Comparison of ENCODE assay signal across 8 mouse cellular contexts in genomic region chr13:49146040-49146697, GRCm38 (mm10). TPM values are rescaled to one million over a fixed set of nuclear protein-coding genes. Genes with fewer than 3 reads are reported as not detected.
DNase-seq lines count a peak whose midpoint lies in the region; ATAC-seq and TF ChIP-seq lines count a peak whose summit lies in the region.

No protein-coding gene starts in this region.

- no peak for ATAC-seq in hindbrain, embryonic 11.5 days (ENCODE audit: low FRiP score)
- no peak for ATAC-seq in midbrain, embryonic 11.5 days (ENCODE audit: low FRiP score)
- no peak for ATAC-seq in monocyte, adult 5-6 weeks (replicated peaks; ENCODE audit: insufficient number of reproducible peaks, low FRiP score, low TSS enrichment, poor library complexity, severe bottlenecking)

- DNase-seq in heart, adult 2 months: peak in 1 of 2 experiments; percentile 8
- no peak for DNase-seq in heart, adult 18-20 months
- peak; percentile 35 for DNase-seq in R1 (ENCODE audit: low read depth, low spot score)
- DNase-seq in hindbrain, embryonic 11.5 days (ENCODE audit: low spot score): peak; percentile 29
- DNase-seq in midbrain, embryonic 11.5 days (ENCODE audit: low spot score, missing footprints): peak; percentile 93
- no peak for DNase-seq in thymus, postnatal 14 days
- no peak for DNase-seq in lung, adult 18-20 months

- no peaks in the 10 kb centered on the region for H3K36me3 ChIP-seq in heart, adult 2 months (ENCODE audit: control insufficient read depth, insufficient read depth, low read length)
- H3K36me3 ChIP-seq in hindbrain, embryonic 11.5 days (ENCODE audit: control insufficient read depth, insufficient read depth, low read length): no peaks in the 10 kb centered on the region
- no peaks in the 10 kb centered on the region for H3K36me3 ChIP-seq in midbrain, embryonic 11.5 days (ENCODE audit: control insufficient read depth, insufficient read depth, low read length)

- intact Hi-C loops in heart, adult 2 months (cut with DNase I): loop anchor here (2.0 kb wide), 1 partner anchor 15 kb away; no protein-coding TSS in a partner anchor

- peak overlapping the region; percentile 67 for H3K4me3 ChIP-seq in heart, adult 2 months
- peak overlapping the region; percentile 89 for H3K4me3 ChIP-seq in hindbrain, embryonic 11.5 days (ENCODE audit: low read depth, low read length)
- H3K4me3 ChIP-seq in midbrain, embryonic 11.5 days (ENCODE audit: low read depth, low read length): peak overlapping the region; percentile 89

- TF ChIP-seq EP300 in heart, adult 2 months (IDR thresholded peaks at IDR 0.05; ENCODE audit: insufficient read depth, low read depth, low read length): no peak

- H3K4me2 ChIP-seq in hindbrain, embryonic 11.5 days (replicated peaks; ENCODE audit: low read depth, low read length): peak overlapping the region; percentile 90
- H3K4me2 ChIP-seq in midbrain, embryonic 11.5 days: peak overlapping the region; percentile 83

- H3K9ac ChIP-seq in heart, adult 2 months (ENCODE audit: low read depth, low read length): peak overlapping the region; percentile 88
- H3K9ac ChIP-seq in hindbrain, embryonic 11.5 days (ENCODE audit: low read depth, low read length): peak overlapping the region; percentile 92
- H3K9ac ChIP-seq in midbrain, embryonic 11.5 days (ENCODE audit: low read length): peak overlapping the region; percentile 93

- no peak for TF ChIP-seq CTCF in heart, adult 2 months (IDR thresholded peaks at IDR 0.05)

- H3K4me1 ChIP-seq in heart, adult 2 months (ENCODE audit: control insufficient read depth, insufficient read depth, low read length): no peaks in the 10 kb centered on the region; the same call in 1 of the 2 replicates
- peaks cover 3% of the 10 kb centered on the region; the same call in 1 of the 2 replicates for H3K4me1 ChIP-seq in hindbrain, embryonic 11.5 days (replicated peaks; ENCODE audit: control insufficient read depth, insufficient read depth, low read length)
- H3K4me1 ChIP-seq in midbrain, embryonic 11.5 days (ENCODE audit: control insufficient read depth, insufficient read depth, low read length): peaks cover 24% of the 10 kb centered on the region

- WGBS in heart, adult 2 months: 22% methylated on average over 17 of the region's 17 CpGs
- WGBS in hindbrain, embryonic 11.5 days: 22% methylated on average over 17 of the region's 17 CpGs
- WGBS in midbrain, embryonic 11.5 days: 25% methylated on average over 17 of the region's 17 CpGs

- no peaks in the 10 kb centered on the region for H3K79me2 ChIP-seq in heart, adult 2 months (replicated peaks; ENCODE audit: control insufficient read depth, insufficient read depth, low read length)

- H3K27ac ChIP-seq in heart, adult 2 months: peak overlapping the region; percentile 78
- H3K27ac ChIP-seq in hindbrain, embryonic 11.5 days (ENCODE audit: low read depth, low read length): no peak overlapping the region
- H3K27ac ChIP-seq in midbrain, embryonic 11.5 days (ENCODE audit: low read depth, low read length): no peak overlapping the region

- peaks cover 7% of the 10 kb centered on the region for H3K27me3 ChIP-seq in heart, adult 2 months (ENCODE audit: control insufficient read depth, insufficient read depth, low read length)
- H3K27me3 ChIP-seq in hindbrain, embryonic 11.5 days (ENCODE audit: control insufficient read depth, insufficient read depth, low read length): peaks cover 13% of the 10 kb centered on the region
- peaks cover 15% of the 10 kb centered on the region for H3K27me3 ChIP-seq in midbrain, embryonic 11.5 days (ENCODE audit: control insufficient read depth, insufficient read depth, low read length)

- 0 out of 2 replicates have a peak, but pooled peaks have one; percentile 8 for TF ChIP-seq POLR2A in heart, adult 2 months (IDR thresholded peaks at IDR 0.05; ENCODE audit: insufficient read depth, low read depth, low read length)

- H3K9me3 ChIP-seq in hindbrain, embryonic 11.5 days (ENCODE audit: control insufficient read depth, low read length): no peaks in the 10 kb centered on the region
- no peaks in the 10 kb centered on the region for H3K9me3 ChIP-seq in midbrain, embryonic 11.5 days (ENCODE audit: control insufficient read depth, low read length)

RNA-seq across cellular contexts. Expression of gene Wnk2, which starts 1.6 kb away (rescaled TPM):
- total RNA-seq in heart, adult 2 months (2021): 10 to 100 TPM; 66.7 to 79.4 TPM
- 28.7 and 30.9 TPM in 2 replicates for polyA plus RNA-seq in heart, adult 2 months (2012; rRNA removed)
- total RNA-seq in heart, adult 18-20 months (2021): 10 to 100 TPM; 70.1 to 70.9 TPM
- 8.5 and 11.0 TPM in 2 replicates for polyA plus RNA-seq in hindbrain, embryonic 11.5 days (2014; fragmentation: Nextera tagmentation; extraction: Ambion mirVana)
- polyA plus RNA-seq in midbrain, embryonic 11.5 days (2014; fragmentation: Nextera tagmentation; extraction: Ambion mirVana): 6.1 and 7.8 TPM in 2 replicates
- total RNA-seq in monocyte, adult 5-6 weeks (2017): not detected in 3 replicates

RNA-seq across cellular contexts. Expression of gene Ninj1, which starts 41.1 kb away (rescaled TPM):
- total RNA-seq in heart, adult 2 months (2021): 100 to 1,000 TPM; 108 to 152 TPM
- 157 and 220 TPM in 2 replicates for polyA plus RNA-seq in heart, adult 2 months (2012; rRNA removed)
- 100 to 1,000 TPM; 122 to 123 TPM for total RNA-seq in heart, adult 18-20 months (2021)
- polyA plus RNA-seq in hindbrain, embryonic 11.5 days (2014; fragmentation: Nextera tagmentation; extraction: Ambion mirVana): 20.6 and 21.5 TPM in 2 replicates
- polyA plus RNA-seq in midbrain, embryonic 11.5 days (2014; fragmentation: Nextera tagmentation; extraction: Ambion mirVana): 17.5 TPM in 2 replicates
- total RNA-seq in monocyte, adult 5-6 weeks (2017): 24.6 to 59.1 TPM (median 55.8 TPM) in 3 replicates

Comparison
In these comparisons a context has a peak if more than half of its experiments do, and no peak if none do; other contexts are left out.
1. DNase-seq: peak in R1 (single experiment), hindbrain, embryonic 11.5 days (single experiment) and midbrain, embryonic 11.5 days (single experiment); none in heart, adult 18-20 months (0 of 2), thymus, postnatal 14 days (single experiment) and lung, adult 18-20 months (0 of 2).
2. RNA of gene Wnk2, which starts 1.6 kb away (total RNA-seq): 66.7 to 79.4 TPM in heart, adult 2 months and 70.1 to 70.9 TPM in heart, adult 18-20 months; not detected in monocyte, adult 5-6 weeks; every median in the first group is over 10 times any median in the second.
3. Peak in every context shown above with its lines, with median percentiles within 50 percentile points of each other: H3K4me3 ChIP-seq and H3K9ac ChIP-seq.